In genomic region chr6:50808811-50809668, GRCm38 (mm10) we compare ENCODE assay signal across 9 mouse cellular contexts.
A peak's percentile ranks its signal among the peaks of the same experiment; 100 is the strongest.
DNase-seq lines count a peak whose midpoint lies in the region; ATAC-seq and TF ChIP-seq lines count a peak whose summit lies in the region.
"Had no signal": no experiment of that assay in that cellular context is flagged by ENCODE, and none has a peak within 500 bp of the region (broad histone marks: within the 10 kb centered on the region; RNA-seq: fewer than 3 reads in every experiment).

No protein-coding gene starts in this region.

- no peaks in the 10 kb centered on the region for H3K36me3 ChIP-seq in liver, adult 2 months (ENCODE audit: control insufficient read depth, insufficient read depth, low read length)
- H3K36me3 ChIP-seq in liver, embryonic 11.5 days (ENCODE audit: control insufficient read depth, insufficient read depth, low read length) = no peaks in the 10 kb centered on the region
- no peaks in the 10 kb centered on the region for H3K36me3 ChIP-seq in midbrain, embryonic 13.5 days
- H3K36me3 ChIP-seq: liver, embryonic 12.5 days had no signal

- H3K9me3 ChIP-seq in liver, embryonic 11.5 days (ENCODE audit: control insufficient read depth, low read length) = no peaks in the 10 kb centered on the region
- H3K9me3 ChIP-seq in midbrain, embryonic 13.5 days = no peaks in the 10 kb centered on the region
- H3K9me3 ChIP-seq: liver, embryonic 12.5 days had no signal

- H3K27ac ChIP-seq in liver, adult 2 months (replicated peaks; ENCODE audit: insufficient read depth, low read depth, low read length) = no peak overlapping the region
- H3K27ac ChIP-seq in liver, embryonic 11.5 days (ENCODE audit: low read depth, low read length) = no peak overlapping the region
- H3K27ac ChIP-seq in embryonic fibroblast, embryonic 13.5 days (ENCODE audit: insufficient read depth, low read length) = peak overlapping the region; percentile 66
- peak overlapping the region; percentile 44 for H3K27ac ChIP-seq in midbrain, embryonic 13.5 days
- H3K27ac ChIP-seq: liver, embryonic 12.5 days had no signal

- no peak for TF ChIP-seq CTCF in liver, adult 2 months (IDR thresholded peaks at IDR 0.05; ENCODE audit: low read depth, low read length)
- no peak for TF ChIP-seq CTCF in embryonic fibroblast, embryonic 13.5 days (IDR thresholded peaks at IDR 0.05; ENCODE audit: borderline replicate concordance, insufficient read depth, low read length)

- no peak for TF ChIP-seq POLR2A in liver, adult 2 months (IDR thresholded peaks at IDR 0.05; ENCODE audit: extremely low read depth, insufficient read depth, low read length)
- TF ChIP-seq POLR2A in embryonic fibroblast, embryonic 13.5 days (IDR thresholded peaks at IDR 0.05; ENCODE audit: low read depth, low read length) = no peak

- no peaks in the 10 kb centered on the region for H3K27me3 ChIP-seq in liver, adult 2 months (ENCODE audit: control insufficient read depth, insufficient read depth, low read length)
- H3K27me3 ChIP-seq in liver, embryonic 11.5 days (replicated peaks; ENCODE audit: control insufficient read depth, insufficient read depth, low read length) = no peaks in the 10 kb centered on the region
- peaks cover 4% of the 10 kb centered on the region; the same call in 1 of the 2 replicates for H3K27me3 ChIP-seq in midbrain, embryonic 13.5 days

- no peak overlapping the region for H3K4me3 ChIP-seq in liver, adult 2 months (ENCODE audit: insufficient read depth, low read depth, low read length)
- H3K4me3 ChIP-seq in liver, embryonic 11.5 days (ENCODE audit: low read depth, low read length) = no peak overlapping the region
- H3K4me3 ChIP-seq in embryonic fibroblast, embryonic 13.5 days (ENCODE audit: insufficient read depth, low read length) = no peak overlapping the region
- H3K4me3 ChIP-seq in midbrain, embryonic 13.5 days (replicated peaks) = no peak overlapping the region
- H3K4me3 ChIP-seq: liver, embryonic 12.5 days had no signal

- 38% methylated on average over 24 of the region's 24 CpGs for WGBS in liver, adult 2 months
- WGBS in liver, embryonic 11.5 days = 54% methylated on average over 24 of the region's 24 CpGs
- WGBS in midbrain, embryonic 13.5 days = 42% methylated on average over 24 of the region's 24 CpGs

- H3K9ac ChIP-seq in liver, adult 2 months (ENCODE audit: low read depth, low read length) = no peak overlapping the region
- H3K9ac ChIP-seq in liver, embryonic 11.5 days (ENCODE audit: low read depth, low read length) = no peak overlapping the region
- peak overlapping the region; percentile 39 for H3K9ac ChIP-seq in midbrain, embryonic 13.5 days (replicated peaks)
- H3K9ac ChIP-seq: liver, embryonic 12.5 days had no signal

- H3K4me1 ChIP-seq in liver, adult 2 months (ENCODE audit: control insufficient read depth, insufficient read depth, low read length) = peaks cover 2% of the 10 kb centered on the region; the same call in 1 of the 2 replicates
- peaks cover 5% of the 10 kb centered on the region; the same call in 1 of the 2 replicates for H3K4me1 ChIP-seq in liver, embryonic 11.5 days (replicated peaks; ENCODE audit: control insufficient read depth, insufficient read depth, low read length)
- H3K4me1 ChIP-seq in embryonic fibroblast, embryonic 13.5 days (ENCODE audit: control insufficient read depth, insufficient read depth, low read length) = peaks cover 5% of the 10 kb centered on the region; the same call in 1 of the 2 replicates
- H3K4me1 ChIP-seq in midbrain, embryonic 13.5 days (replicated peaks) = peaks cover 39% of the 10 kb centered on the region

- no peaks in the 10 kb centered on the region for H3K79me2 ChIP-seq in liver, adult 2 months (ENCODE audit: control insufficient read depth, insufficient read depth, low read length)

- DNase-seq in liver, adult 2 months (ENCODE audit: extremely low read depth, low read depth, low spot score) = peak; percentile 23
- no peak for DNase-seq in liver, embryonic 11.5 days (ENCODE audit: low spot score)
- peak; percentile 13 to 17 for DNase-seq in kidney, adult 8-10 months
- no peak for DNase-seq in layer of hippocampus, postnatal 14 days (ENCODE audit: low spot score in 2 of 2)
- no peak for DNase-seq in spleen, postnatal 36 days (ENCODE audit: low spot score in 2 of 2)

- ATAC-seq in liver, embryonic 11.5 days (replicated peaks; ENCODE audit: low FRiP score) = no peak
- no peak for ATAC-seq in midbrain, embryonic 13.5 days
- ATAC-seq: inflammation-experienced regulatory T-cells, adult 6 months; liver, embryonic 12.5 days had no signal

- H3K4me2 ChIP-seq in liver, embryonic 11.5 days = no peak overlapping the region
- H3K4me2 ChIP-seq in midbrain, embryonic 13.5 days (replicated peaks) = no peak overlapping the region
- H3K4me2 ChIP-seq: liver, embryonic 12.5 days had no signal

Comparison
In these comparisons a context has a peak if more than half of its experiments do, and no peak if none do; other contexts are left out.
1. DNase-seq: peak in liver, adult 2 months (single experiment) and kidney, adult 8-10 months (2 of 2); none in liver, embryonic 11.5 days (single experiment), layer of hippocampus, postnatal 14 days (0 of 2) and spleen, postnatal 36 days (0 of 2).
2. H3K27ac ChIP-seq: peak in embryonic fibroblast, embryonic 13.5 days (single experiment) and midbrain, embryonic 13.5 days (single experiment); none in liver, adult 2 months (single experiment) and liver, embryonic 11.5 days (single experiment).